Mouse (Mus musculus) testis, postnatal 10 days (tissue): ENCODE results near the gene Dtx2.
A peak's percentile ranks its signal among the peaks of the same experiment; 100 is the strongest.

ENCODE experiments used
- DNase-seq: peaks from one replicate; pipeline ENCODE4 v3.0.0; 2021; ENCODE audit warnings: low spot score

Gene Dtx2

GRCm38 (mm10) chr5:135994725-135995687, at the start of gene Dtx2:
Gene Dtx2 (plus strand): TSS chr5:135994800.
- peak; percentile 94 for DNase-seq

GRCm38 (mm10) chr5:135945916-135946408, 48.6 kb upstream of the Dtx2 start:
- DNase-seq = no peak

- no peak for DNase-seq
Measured at GRCm38 (mm10) chr5:135946621-135947020, 48.0 kb upstream of the Dtx2 start.

GRCm38 (mm10) chr5:135950710-135951412, 43.7 kb upstream of the Dtx2 start:
- no peak for DNase-seq

- DNase-seq = no peak
Measured at GRCm38 (mm10) chr5:135951660-135952059, 42.9 kb upstream of the Dtx2 start.

DNA sequence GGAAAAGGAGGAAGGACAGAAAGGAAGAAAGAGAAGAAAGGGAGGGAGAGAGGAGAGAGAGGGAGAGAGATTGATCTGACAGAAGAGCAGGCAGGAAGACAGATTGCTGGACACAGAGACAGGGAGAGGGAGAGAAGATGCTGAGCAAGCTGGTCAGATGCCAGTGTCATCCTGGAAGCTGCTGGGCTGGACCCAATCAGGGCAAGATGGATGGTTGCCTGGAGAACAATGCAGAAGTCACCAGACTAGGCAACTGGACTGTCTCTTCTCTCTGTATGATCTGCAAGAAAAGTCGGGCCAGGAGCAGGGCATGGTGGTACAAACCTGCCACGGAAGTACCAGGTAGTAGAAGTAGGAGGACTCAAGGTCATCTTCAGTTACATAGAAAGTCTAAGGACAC, 41.8 kb upstream of the Dtx2 start:
- DNase-seq = no peak

DNA sequence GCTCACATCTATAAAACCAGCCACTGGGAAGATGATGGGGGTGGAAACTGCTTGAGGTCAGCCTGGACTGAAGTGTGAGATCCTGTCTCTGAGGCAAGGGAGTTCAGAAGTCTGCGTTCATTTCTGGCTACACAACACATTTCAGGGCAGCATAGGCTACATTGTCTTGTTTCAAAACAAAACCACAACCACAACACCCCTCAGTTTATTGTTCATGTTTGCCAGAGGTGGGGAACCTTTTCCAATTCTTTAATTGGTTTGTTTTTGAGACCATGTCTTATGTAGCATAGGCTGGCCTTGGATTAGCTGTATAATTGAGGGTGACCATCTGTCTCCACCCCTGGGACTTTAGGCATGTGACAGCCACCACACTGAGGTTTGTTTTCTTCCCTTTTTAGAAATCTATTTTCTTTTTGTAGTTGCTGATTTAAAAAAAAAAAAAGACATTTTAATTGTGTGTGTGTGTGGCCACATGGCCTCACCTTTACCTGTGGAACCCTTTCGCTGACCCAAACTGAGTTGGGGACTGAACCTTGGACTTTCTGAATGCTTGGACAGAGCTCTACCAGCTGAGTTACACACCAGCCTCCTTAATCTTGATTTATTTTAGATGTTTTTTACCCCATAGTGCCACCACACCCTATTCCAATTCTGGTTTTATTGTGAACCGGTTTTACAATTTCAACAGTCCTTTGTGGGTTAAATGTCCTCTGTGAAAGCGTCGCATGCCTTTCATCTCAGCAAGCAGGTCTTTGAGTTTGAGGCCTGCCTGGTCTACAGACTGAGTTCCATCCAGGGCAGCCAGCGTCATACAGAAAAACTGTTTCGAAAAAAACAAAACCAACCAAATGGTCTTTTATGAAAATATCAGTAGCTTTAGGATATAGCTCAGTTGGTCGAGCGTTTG, 38.0 kb upstream of the Dtx2 start:
- no peak for DNase-seq

- peak; percentile 90 for DNase-seq
Measured at GRCm38 (mm10) chr5:135957207-135957974, 37.2 kb upstream of the Dtx2 start.

DNA sequence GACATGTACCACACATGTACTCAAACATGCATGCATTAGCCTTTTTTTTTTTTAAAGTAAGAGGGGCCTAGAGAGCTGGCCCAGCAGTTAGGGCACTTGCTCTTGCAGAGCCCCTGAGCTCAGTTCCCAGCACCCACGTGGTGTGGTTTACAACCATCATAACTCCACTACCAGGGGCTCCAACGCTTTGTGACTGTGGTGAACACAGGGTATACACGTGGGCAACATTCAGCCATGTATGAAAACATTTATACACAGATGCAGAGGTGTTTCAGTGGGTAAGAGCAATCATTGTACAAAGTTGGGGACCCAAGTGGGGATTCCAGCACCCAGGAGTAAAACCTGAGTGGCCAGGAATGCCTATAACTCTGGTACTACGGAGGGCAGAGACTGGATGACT, 36.2 kb upstream of the Dtx2 start:
- no peak for DNase-seq

GRCm38 (mm10) chr5:135959911-135960310, 34.7 kb upstream of the Dtx2 start:
- no peak for DNase-seq

DNA sequence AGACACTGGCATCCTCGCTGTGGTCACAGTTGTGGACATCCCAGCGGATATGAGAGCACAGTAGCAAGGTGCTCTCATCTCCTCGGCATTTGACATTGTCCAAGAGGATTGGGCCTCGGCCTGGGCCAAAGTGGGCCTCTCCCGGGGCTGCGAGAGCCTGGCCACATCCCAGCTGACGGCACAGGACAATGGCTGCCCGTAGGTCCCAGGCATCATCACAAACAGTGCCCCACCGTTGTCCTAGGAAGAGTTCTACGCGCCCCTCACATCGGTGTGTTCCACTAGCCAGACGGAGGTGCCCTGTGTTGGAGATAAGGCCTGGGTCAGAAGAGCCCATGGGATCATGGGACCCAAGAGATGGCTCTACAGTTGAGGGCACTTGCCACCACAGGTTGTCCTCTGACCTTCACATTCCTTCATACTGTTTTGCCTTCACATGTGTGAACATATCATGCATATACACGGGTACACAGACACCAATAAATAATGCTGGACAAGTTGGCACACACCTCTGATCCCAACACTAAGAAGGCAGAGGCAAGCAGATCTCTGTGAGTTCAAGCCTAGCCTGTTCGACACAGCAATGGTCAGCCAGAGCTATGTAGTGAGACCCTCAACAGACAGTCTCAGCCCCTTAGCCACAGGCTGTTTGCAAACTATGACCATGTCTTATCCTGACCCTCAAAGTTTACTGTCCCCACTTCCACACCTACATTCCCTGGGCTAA, 33.5 kb upstream of the Dtx2 start:
- DNase-seq = no peak

DNA sequence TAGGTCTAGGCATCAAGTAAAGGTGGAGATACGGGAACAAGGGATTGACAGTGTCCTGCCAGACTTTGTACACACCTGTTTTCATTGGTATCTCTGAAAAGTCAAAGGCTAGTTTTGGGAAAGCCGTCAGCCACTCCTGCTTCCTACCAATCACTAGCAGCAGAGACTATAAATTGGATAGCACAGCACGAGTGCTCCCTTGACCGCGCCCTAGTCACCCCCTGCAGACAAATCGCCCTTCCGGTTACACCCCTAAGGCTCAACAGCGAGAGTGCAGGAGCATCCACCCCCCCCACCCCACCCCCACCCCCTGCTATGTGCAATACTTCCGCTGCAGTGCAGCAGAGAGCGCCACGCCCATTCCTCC, 32.5 kb upstream of the Dtx2 start:
- no peak for DNase-seq

DNA sequence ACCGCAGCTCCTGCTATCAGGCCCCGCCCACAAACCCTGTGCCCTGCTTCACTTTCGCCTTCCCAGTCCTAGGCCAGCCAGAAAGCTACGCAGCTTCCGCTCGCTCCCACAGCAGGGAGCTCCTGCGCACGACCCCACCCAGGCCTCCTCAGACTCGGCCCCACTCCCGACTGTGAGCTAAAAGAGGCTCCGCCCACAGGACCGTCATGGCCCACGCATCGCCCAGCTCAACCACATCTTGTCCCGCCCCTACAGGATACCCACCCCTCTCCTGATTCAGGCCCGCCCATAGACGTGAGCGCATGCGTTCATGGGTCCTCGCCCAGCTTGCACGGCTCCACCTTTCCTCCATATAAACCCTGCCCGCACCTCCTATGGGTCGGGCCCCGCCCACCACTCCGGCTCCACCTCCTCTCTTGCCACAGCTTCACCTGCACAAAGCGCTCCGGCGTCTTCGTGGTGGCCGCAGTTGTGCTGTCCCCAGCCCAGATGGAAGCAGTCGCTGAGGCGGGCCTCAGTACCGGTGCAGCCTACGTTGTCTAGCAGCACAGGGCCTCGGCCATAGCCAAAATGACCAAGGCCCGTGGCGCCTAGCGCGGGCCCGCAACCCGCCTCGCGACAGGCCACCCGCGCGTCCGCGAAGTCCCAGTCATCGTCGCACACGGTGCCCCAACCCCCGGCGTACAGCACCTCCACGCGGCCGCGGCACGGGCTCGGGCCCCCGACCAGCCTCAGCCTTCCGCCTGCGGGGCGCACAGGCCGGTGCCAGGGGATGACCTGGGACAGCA, 31.9 kb upstream of the Dtx2 start:
- DNase-seq = peak; percentile 98

GRCm38 (mm10) chr5:135963280-135963627, 31.3 kb upstream of the Dtx2 start:
- no peak for DNase-seq

DNA sequence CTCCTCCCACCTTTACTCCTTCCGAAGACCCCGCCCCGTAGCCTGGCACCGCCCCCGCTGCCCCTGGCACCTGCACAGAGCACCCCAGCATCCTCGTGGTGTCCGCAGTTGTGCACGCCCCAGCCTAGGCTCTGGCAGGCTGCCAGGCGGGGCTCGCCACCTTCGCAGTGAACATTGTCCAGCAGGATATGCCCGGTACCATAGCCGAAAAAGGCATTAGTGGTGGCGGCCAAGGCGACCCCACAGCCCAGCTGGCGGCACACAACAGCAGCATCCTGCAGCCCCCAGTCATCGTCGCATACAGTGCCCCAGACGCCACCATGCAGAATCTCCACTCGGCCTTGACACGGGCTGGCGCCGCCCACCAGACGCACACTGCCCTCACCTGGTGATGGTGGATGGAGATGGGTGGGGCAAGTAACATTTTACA, 29.1 kb upstream of the Dtx2 start:
- peak; percentile 80 for DNase-seq

GRCm38 (mm10) chr5:135966866-135967265, 27.7 kb upstream of the Dtx2 start:
- peak; percentile 71 for DNase-seq

- DNase-seq = peak; percentile 80
Measured at GRCm38 (mm10) chr5:135968781-135969180, 25.8 kb upstream of the Dtx2 start.

GRCm38 (mm10) chr5:135970247-135970646, 24.4 kb upstream of the Dtx2 start:
- no peak for DNase-seq

DNA sequence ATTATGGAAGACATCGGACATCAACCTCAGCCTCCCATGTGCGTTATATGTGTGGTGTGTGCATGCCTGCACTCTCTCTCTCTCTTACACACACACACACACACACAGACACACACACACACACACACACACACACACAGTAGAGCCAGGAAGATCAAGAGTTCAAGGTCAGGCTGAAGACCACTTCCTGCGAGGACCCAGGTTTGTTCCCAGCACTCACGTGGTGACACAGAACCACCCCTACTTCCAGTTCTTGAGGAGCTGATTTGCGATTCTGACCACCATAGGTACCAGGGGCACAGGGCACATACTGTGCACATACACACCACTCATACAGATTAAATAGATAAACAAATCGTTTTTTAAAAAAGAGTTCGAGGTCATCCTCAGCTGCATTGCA, 22.7 kb upstream of the Dtx2 start:
- DNase-seq = no peak

- DNase-seq = no peak
Measured at GRCm38 (mm10) chr5:135974365-135974764, 20.2 kb upstream of the Dtx2 start, which contains the start of gene Ssc4d. Gene Ssc4d (minus strand): TSS chr5:135974531.
